Mouse (Mus musculus): ENCODE measurements around the gene Kansl2. TPM values are rescaled to one million over a fixed set of nuclear protein-coding genes. Genes with fewer than 3 reads are reported as not detected.
A peak's percentile ranks its signal among the peaks of the same experiment; 100 is the strongest.

Gene Kansl2
- polyA plus RNA-seq, 1 experiment: 55.7 TPM

DNA sequence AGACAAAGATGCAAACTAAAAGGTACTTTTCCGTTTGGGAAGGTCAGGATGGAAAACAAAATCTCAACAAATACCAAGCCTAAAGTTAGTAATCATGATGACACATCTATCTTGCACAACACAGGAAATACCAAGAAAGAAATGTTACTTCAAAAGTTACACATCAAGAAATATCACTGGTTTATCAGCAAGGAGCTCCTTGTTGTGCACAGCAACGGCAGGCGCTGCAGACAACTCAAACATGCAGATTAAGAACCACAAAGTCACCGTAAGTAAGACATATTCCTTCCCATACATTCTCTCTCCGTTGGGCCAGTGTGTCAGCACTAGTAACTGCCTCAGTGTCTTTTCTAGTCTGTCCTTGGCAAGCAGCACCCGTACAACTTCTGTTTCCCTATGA is 7.0 kb upstream of the Kansl2 start:
- Histone ChIP-seq H3K27ac (ENCODE audit: insufficient read depth, low read length) (no peak overlapping the region), H3K4me1 (ENCODE audit: control insufficient read depth, insufficient read depth, low read length) (no peaks in the 10 kb centered on the region), H3K4me3 (ENCODE audit: insufficient read depth, low read length) (no peak overlapping the region)
- TF ChIP-seq POLR2A (IDR thresholded peaks at IDR 0.05; ENCODE audit: extremely low read depth, insufficient read depth, low read length) (no peak), CTCF (IDR thresholded peaks at IDR 0.05; ENCODE audit: extremely low read depth, insufficient read depth, low read length) (no peak)

- H3K4me3 ChIP-seq (ENCODE audit: insufficient read depth, low read length): no peak overlapping the region
- H3K4me1 ChIP-seq (ENCODE audit: control insufficient read depth, insufficient read depth, low read length): no peaks in the 10 kb centered on the region
- H3K27ac ChIP-seq (ENCODE audit: insufficient read depth, low read length): no peak overlapping the region
- no peak for TF ChIP-seq CTCF (IDR thresholded peaks at IDR 0.05; ENCODE audit: extremely low read depth, insufficient read depth, low read length)
- TF ChIP-seq POLR2A (IDR thresholded peaks at IDR 0.05; ENCODE audit: extremely low read depth, insufficient read depth, low read length): no peak
These were observed 3.9 kb upstream of the Kansl2 start for GRCm38 (mm10) chr15:98537923-98538322.

- Histone ChIP-seq H3K4me3 (ENCODE audit: insufficient read depth, low read length) (no peak overlapping the region), H3K4me1 (ENCODE audit: control insufficient read depth, insufficient read depth, low read length) (no peaks in the 10 kb centered on the region), H3K27ac (ENCODE audit: insufficient read depth, low read length) (no peak overlapping the region)
- TF ChIP-seq POLR2A (IDR thresholded peaks at IDR 0.05; ENCODE audit: extremely low read depth, insufficient read depth, low read length) (no peak), CTCF (IDR thresholded peaks at IDR 0.05; ENCODE audit: extremely low read depth, insufficient read depth, low read length) (no peak)
These were observed 2.9 kb upstream of the Kansl2 start for GRCm38 (mm10) chr15:98536828-98537510.

- TF ChIP-seq CTCF (IDR thresholded peaks at IDR 0.05; ENCODE audit: extremely low read depth, insufficient read depth, low read length) (no peak), POLR2A (IDR thresholded peaks at IDR 0.05; ENCODE audit: extremely low read depth, insufficient read depth, low read length) (no peak)
- Histone ChIP-seq H3K4me1 (ENCODE audit: control insufficient read depth, insufficient read depth, low read length) (no peaks in the 10 kb centered on the region), H3K27ac (ENCODE audit: insufficient read depth, low read length) (no peak overlapping the region), H3K4me3 (ENCODE audit: insufficient read depth, low read length) (no peak overlapping the region)
These were observed 1.9 kb upstream of the Kansl2 start for GRCm38 (mm10) chr15:98535921-98536320.

DNA sequence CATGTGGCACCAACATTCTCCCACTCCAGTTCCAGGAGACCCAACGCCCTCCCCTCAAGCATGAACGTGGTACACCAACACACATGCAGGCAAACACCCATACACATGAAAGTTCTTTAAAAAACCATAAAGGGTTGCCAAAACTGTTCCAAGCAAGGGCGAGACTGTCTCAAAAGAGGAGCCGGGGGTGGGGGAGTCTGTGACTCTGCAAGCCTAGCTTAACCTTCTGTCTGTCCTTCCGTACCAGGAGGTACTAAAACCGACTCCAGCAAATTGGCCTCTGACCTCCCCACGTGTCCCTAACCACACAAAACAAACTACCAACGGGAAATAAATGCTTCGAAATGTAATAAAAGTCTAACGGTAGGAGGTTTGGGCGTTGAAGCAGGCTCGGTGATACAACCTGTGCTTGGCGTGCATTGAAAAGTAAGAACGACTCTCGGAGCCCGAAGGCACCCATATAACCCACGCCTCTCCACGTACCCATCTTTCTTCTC is 981 bp downstream of the Kansl2 start:
- H3K27ac ChIP-seq (ENCODE audit: insufficient read depth, low read length): no peak overlapping the region
- TF ChIP-seq CTCF (IDR thresholded peaks at IDR 0.05; ENCODE audit: extremely low read depth, insufficient read depth, low read length): no peak
- no peak for TF ChIP-seq POLR2A (IDR thresholded peaks at IDR 0.05; ENCODE audit: extremely low read depth, insufficient read depth, low read length)

DNA sequence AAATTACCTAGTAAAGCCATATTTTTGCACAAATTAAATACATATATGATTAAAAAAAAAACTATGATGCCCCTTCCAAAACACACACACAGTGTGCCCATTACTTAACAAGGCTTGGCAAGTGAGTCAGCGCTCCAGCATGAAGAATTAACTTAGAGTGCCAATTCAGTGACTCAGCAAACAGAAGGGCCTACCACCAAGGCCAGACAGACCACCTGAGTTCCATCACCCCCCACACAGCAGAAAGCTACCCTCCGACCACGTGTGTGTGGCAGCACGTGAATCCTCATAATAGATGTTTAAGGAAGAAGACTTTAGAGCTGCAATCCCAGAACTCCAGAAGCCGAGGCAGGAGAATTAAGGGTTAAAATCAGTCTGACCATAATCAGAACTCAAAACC is 1.8 kb downstream of the Kansl2 start:
- Histone ChIP-seq H3K27ac (ENCODE audit: insufficient read depth, low read length) (no peak overlapping the region), H3K4me1 (ENCODE audit: control insufficient read depth, insufficient read depth, low read length) (no peaks in the 10 kb centered on the region), H3K4me3 (ENCODE audit: insufficient read depth, low read length) (peak overlapping the region; percentile 83)
- no peak for TF ChIP-seq POLR2A (IDR thresholded peaks at IDR 0.05; ENCODE audit: extremely low read depth, insufficient read depth, low read length)
- TF ChIP-seq CTCF (IDR thresholded peaks at IDR 0.05; ENCODE audit: extremely low read depth, insufficient read depth, low read length): no peak

More for the DNA sequence above, 981 bp downstream of the Kansl2 start:
- H3K4me3 ChIP-seq (ENCODE audit: insufficient read depth, low read length): peak overlapping the region; percentile 83
- H3K4me1 ChIP-seq (ENCODE audit: control insufficient read depth, insufficient read depth, low read length): no peaks in the 10 kb centered on the region

GRCm38 (mm10) chr15:98528066-98528563 is 5.9 kb downstream of the Kansl2 start:
- Histone ChIP-seq H3K27ac (ENCODE audit: insufficient read depth, low read length) (no peak overlapping the region), H3K4me1 (ENCODE audit: control insufficient read depth, insufficient read depth, low read length) (no peaks in the 10 kb centered on the region), H3K4me3 (ENCODE audit: insufficient read depth, low read length) (no peak overlapping the region)
- TF ChIP-seq CTCF (IDR thresholded peaks at IDR 0.05; ENCODE audit: extremely low read depth, insufficient read depth, low read length) (no peak), POLR2A (IDR thresholded peaks at IDR 0.05; ENCODE audit: extremely low read depth, insufficient read depth, low read length) (no peak)

GRCm38 (mm10) chr15:98527056-98527771 is 6.8 kb downstream of the Kansl2 start:
- Histone ChIP-seq H3K4me3 (ENCODE audit: insufficient read depth, low read length) (no peak overlapping the region), H3K4me1 (ENCODE audit: control insufficient read depth, insufficient read depth, low read length) (no peaks in the 10 kb centered on the region), H3K27ac (ENCODE audit: insufficient read depth, low read length) (no peak overlapping the region)
- TF ChIP-seq POLR2A (IDR thresholded peaks at IDR 0.05; ENCODE audit: extremely low read depth, insufficient read depth, low read length) (no peak), CTCF (IDR thresholded peaks at IDR 0.05; ENCODE audit: extremely low read depth, insufficient read depth, low read length) (no peak)

GRCm38 (mm10) chr15:98526057-98526456 is 8.0 kb downstream of the Kansl2 start:
- Histone ChIP-seq H3K4me1 (ENCODE audit: control insufficient read depth, insufficient read depth, low read length) (peaks cover 2% of the 10 kb centered on the region; the same call in 1 of the 2 replicates), H3K4me3 (ENCODE audit: insufficient read depth, low read length) (no peak overlapping the region), H3K27ac (ENCODE audit: insufficient read depth, low read length) (no peak overlapping the region)
- TF ChIP-seq CTCF (IDR thresholded peaks at IDR 0.05; ENCODE audit: extremely low read depth, insufficient read depth, low read length) (no peak), POLR2A (IDR thresholded peaks at IDR 0.05; ENCODE audit: extremely low read depth, insufficient read depth, low read length) (no peak)
